Mouse (Mus musculus): ENCODE data around the gene Sgsh.
A peak's percentile ranks its signal among the peaks of the same experiment; 100 is the strongest.

- TF ChIP-seq CTCF (IDR thresholded peaks at IDR 0.05; ENCODE audit: borderline replicate concordance, insufficient read depth, low read length) = no peak
- peak; percentile 97 for TF ChIP-seq POLR2A (IDR thresholded peaks at IDR 0.05; ENCODE audit: low read depth, low read length)
Measured at GRCm38 (mm10) chr11:119392800-119393482, 37.6 kb upstream of the Sgsh start, which contains the start of gene Rnf213.
